Mouse (Mus musculus): Measurements from ENCODE around the gene Slc30a1. TPM values are rescaled to one million over a fixed set of nuclear protein-coding genes. Genes with fewer than 3 reads are reported as not detected.

Slc30a1 gene
- polyA plus RNA-seq (2015; fragmentation: Nextera tagmentation; extraction: Ambion mirVana) = 1.7 and 2.0 TPM in 2 replicates

- ATAC-seq (ENCODE audit: insufficient number of reproducible peaks, insufficient read depth, low FRiP score, low TSS enrichment, low read depth) = peak; percentile 96
- peak within 1 kb of the TSS; percentile 89 for H3K9ac ChIP-seq
- peak within 1 kb of the TSS; percentile 96 for H3K4me3 ChIP-seq
- peaks cover 42% of the 10 kb centered on the region for H3K4me1 ChIP-seq
- WGBS = under 1% methylated on average over 104 of the region's 104 CpGs
- H3K27me3 ChIP-seq = 0 out of 2 replicates have a peak, but pooled peaks cover 3% of the 10 kb centered on the region
- no peaks in the 10 kb centered on the region for H3K9me3 ChIP-seq
- H3K36me3 ChIP-seq = peaks cover 22% of the 10 kb centered on the region
- H3K27ac ChIP-seq = peak within 1 kb of the TSS; percentile 89
- peak within 1 kb of the TSS; percentile 94 for H3K4me2 ChIP-seq
Measured at GRCm38 (mm10) chr1:191906571-191907430, at the start of gene Slc30a1. Gene Slc30a1 (plus strand): TSS chr1:191906767.

DNA sequence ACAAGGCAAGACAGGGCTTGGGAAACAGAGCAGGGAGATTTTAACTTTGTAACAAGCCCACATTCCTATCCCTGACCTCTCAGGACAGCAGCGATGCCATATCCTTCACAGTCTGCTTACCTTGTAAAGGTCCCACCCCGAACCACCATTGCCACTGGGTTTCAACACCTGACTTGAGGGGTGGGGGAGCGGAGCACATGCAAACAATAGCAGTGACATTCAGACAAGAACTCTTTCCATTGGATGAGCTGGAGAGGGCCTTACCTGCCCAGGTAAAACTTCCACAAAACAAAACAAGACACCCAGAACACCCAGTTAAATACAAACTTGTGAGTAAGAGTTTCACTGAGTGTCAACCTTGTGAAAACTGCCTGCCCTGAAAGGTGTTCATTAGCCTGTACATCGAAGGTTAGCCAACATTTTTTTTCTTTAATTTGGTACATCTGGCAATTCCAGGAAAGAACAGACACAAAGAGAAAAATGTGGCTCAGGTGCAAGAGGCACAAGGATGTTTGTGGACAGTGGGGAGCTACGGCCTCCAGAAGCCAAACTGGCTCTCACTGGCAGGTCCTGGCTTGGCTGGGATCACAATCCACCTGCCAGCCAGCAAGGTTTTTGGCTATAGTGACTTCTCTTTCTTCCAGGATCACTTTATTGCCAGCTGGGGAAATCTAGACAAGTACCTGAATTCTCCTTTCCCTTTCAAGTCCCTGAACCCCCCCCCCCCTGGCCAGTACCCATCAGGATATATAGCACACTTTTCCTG lies 49.5 kb upstream of the Slc30a1 start:
- Histone ChIP-seq H3K4me2 (no peak overlapping the region), H3K27me3 (no peaks in the 10 kb centered on the region), H3K9me3 (no peaks in the 10 kb centered on the region), H3K9ac (no peak overlapping the region), H3K27ac (no peak overlapping the region), H3K4me3 (no peak overlapping the region), H3K4me1 (no peaks in the 10 kb centered on the region), H3K36me3 (no peaks in the 10 kb centered on the region)
- 68% methylated on average over 5 of the region's 5 CpGs for WGBS
- ATAC-seq (ENCODE audit: insufficient number of reproducible peaks, insufficient read depth, low FRiP score, low TSS enrichment, low read depth) = no peak

GRCm38 (mm10) chr1:191858136-191858535 lies 48.4 kb upstream of the Slc30a1 start:
- H3K36me3 ChIP-seq = no peaks in the 10 kb centered on the region
- no peak overlapping the region for H3K4me3 ChIP-seq
- no peak for ATAC-seq (ENCODE audit: insufficient number of reproducible peaks, insufficient read depth, low FRiP score, low TSS enrichment, low read depth)
- H3K27me3 ChIP-seq = no peaks in the 10 kb centered on the region
- H3K9me3 ChIP-seq = no peaks in the 10 kb centered on the region
- no peaks in the 10 kb centered on the region for H3K4me1 ChIP-seq
- H3K4me2 ChIP-seq = no peak overlapping the region
- H3K27ac ChIP-seq = no peak overlapping the region
- H3K9ac ChIP-seq = no peak overlapping the region

GRCm38 (mm10) chr1:191859847-191860246 lies 46.7 kb upstream of the Slc30a1 start:
- no peak for ATAC-seq (ENCODE audit: insufficient number of reproducible peaks, insufficient read depth, low FRiP score, low TSS enrichment, low read depth)
- WGBS = 77% methylated on average over 3 of the region's 3 CpGs
- H3K27me3 ChIP-seq = no peaks in the 10 kb centered on the region
- H3K36me3 ChIP-seq = no peaks in the 10 kb centered on the region
- no peaks in the 10 kb centered on the region for H3K9me3 ChIP-seq
- no peak overlapping the region for H3K4me3 ChIP-seq
- H3K27ac ChIP-seq = no peak overlapping the region
- H3K4me1 ChIP-seq = no peaks in the 10 kb centered on the region
- no peak overlapping the region for H3K4me2 ChIP-seq
- no peak overlapping the region for H3K9ac ChIP-seq

GRCm38 (mm10) chr1:191861247-191861646 lies 45.3 kb upstream of the Slc30a1 start:
- H3K9me3 ChIP-seq = no peaks in the 10 kb centered on the region
- no peak overlapping the region for H3K27ac ChIP-seq
- no peak overlapping the region for H3K9ac ChIP-seq
- H3K4me2 ChIP-seq = no peak overlapping the region
- WGBS = 85% methylated on average over 5 of the region's 5 CpGs
- no peaks in the 10 kb centered on the region for H3K36me3 ChIP-seq
- ATAC-seq (ENCODE audit: insufficient number of reproducible peaks, insufficient read depth, low FRiP score, low TSS enrichment, low read depth) = no peak
- H3K4me1 ChIP-seq = no peaks in the 10 kb centered on the region
- H3K27me3 ChIP-seq = no peaks in the 10 kb centered on the region
- no peak overlapping the region for H3K4me3 ChIP-seq

DNA sequence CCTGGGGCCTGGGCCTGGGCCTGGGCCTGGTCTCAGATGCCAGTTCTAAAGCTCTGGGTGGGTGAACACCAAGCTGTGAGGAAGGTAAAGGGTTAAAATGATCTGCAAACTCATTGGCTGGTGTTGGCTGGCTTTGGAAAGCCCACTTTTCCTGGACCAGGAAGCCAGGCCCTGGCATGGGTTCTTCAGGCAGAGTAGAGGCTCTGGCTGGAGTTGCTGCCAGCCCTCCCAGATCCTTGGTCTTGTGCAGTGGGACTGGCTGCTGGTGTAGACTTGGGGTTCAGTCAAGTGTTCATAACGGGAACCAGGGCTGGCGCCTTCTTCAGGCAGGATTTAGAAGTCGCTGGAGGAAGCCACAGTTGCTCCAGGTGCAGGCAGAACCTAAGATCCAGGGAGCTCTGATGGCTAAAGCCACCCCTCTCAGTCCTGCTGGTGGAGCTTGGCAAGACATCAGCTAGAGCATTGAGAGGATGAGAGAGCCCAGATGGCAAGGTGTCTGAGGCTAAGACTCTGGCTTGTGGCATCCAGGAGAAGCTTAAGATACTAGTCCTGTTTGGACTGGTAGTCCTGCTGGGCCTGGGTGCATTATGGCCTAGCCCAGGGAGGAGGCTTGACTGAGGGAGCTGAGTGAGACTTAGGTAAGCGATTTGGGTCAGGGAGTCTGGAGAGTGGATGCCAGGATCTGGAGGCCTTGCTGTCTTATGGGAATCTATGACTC lies 42.6 kb upstream of the Slc30a1 start:
- 76% methylated on average over 4 of the region's 4 CpGs for WGBS
- Histone ChIP-seq H3K4me1 (no peaks in the 10 kb centered on the region), H3K4me3 (no peak overlapping the region), H3K4me2 (no peak overlapping the region), H3K36me3 (no peaks in the 10 kb centered on the region), H3K9me3 (no peaks in the 10 kb centered on the region), H3K27me3 (no peaks in the 10 kb centered on the region), H3K27ac (no peak overlapping the region), H3K9ac (no peak overlapping the region)
- ATAC-seq (ENCODE audit: insufficient number of reproducible peaks, insufficient read depth, low FRiP score, low TSS enrichment, low read depth) = no peak

GRCm38 (mm10) chr1:191864551-191865027 lies 42.0 kb upstream of the Slc30a1 start:
- no peak for ATAC-seq (ENCODE audit: insufficient number of reproducible peaks, insufficient read depth, low FRiP score, low TSS enrichment, low read depth)
- no peak overlapping the region for H3K4me2 ChIP-seq
- H3K9ac ChIP-seq = no peak overlapping the region
- no peaks in the 10 kb centered on the region for H3K9me3 ChIP-seq
- H3K4me1 ChIP-seq = no peaks in the 10 kb centered on the region
- H3K27ac ChIP-seq = no peak overlapping the region
- H3K4me3 ChIP-seq = no peak overlapping the region
- no peaks in the 10 kb centered on the region for H3K27me3 ChIP-seq
- 85% methylated on average over 8 of the region's 8 CpGs for WGBS
- H3K36me3 ChIP-seq = no peaks in the 10 kb centered on the region

GRCm38 (mm10) chr1:191872076-191872710 lies 34.4 kb upstream of the Slc30a1 start:
- WGBS = 88% methylated on average over 6 of the region's 6 CpGs
- Histone ChIP-seq H3K36me3 (no peaks in the 10 kb centered on the region), H3K27me3 (no peaks in the 10 kb centered on the region), H3K4me1 (no peaks in the 10 kb centered on the region), H3K27ac (no peak overlapping the region), H3K9me3 (no peaks in the 10 kb centered on the region), H3K9ac (no peak overlapping the region), H3K4me3 (no peak overlapping the region), H3K4me2 (no peak overlapping the region)
- ATAC-seq (ENCODE audit: insufficient number of reproducible peaks, insufficient read depth, low FRiP score, low TSS enrichment, low read depth) = no peak

DNA sequence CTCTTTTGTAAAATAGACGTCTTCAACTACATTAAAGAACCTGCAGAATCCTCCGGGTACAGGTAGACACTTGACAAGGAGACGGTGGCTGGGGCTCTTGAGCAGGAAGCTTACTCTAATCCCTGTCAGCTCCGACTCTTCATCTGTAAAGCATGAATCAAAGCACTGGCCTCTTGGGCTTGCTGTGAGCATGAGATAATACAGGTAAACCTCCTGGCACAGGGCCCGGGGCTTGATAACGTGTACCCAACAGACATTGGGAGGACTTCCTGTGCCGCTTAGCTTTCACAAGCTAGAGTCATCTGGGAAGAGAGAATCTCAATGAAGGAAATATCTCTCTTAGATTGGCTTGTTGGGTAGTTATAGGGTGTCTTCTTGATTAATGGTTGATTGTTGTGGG lies 31.6 kb upstream of the Slc30a1 start:
- WGBS = 87% methylated on average over 7 of the region's 7 CpGs
- H3K9me3 ChIP-seq = no peaks in the 10 kb centered on the region
- no peaks in the 10 kb centered on the region for H3K36me3 ChIP-seq
- H3K4me1 ChIP-seq = peaks cover 20% of the 10 kb centered on the region
- no peak overlapping the region for H3K4me3 ChIP-seq
- H3K9ac ChIP-seq = no peak overlapping the region
- no peaks in the 10 kb centered on the region for H3K27me3 ChIP-seq
- H3K27ac ChIP-seq = no peak overlapping the region
- H3K4me2 ChIP-seq = no peak overlapping the region
- no peak for ATAC-seq (ENCODE audit: insufficient number of reproducible peaks, insufficient read depth, low FRiP score, low TSS enrichment, low read depth)

DNA sequence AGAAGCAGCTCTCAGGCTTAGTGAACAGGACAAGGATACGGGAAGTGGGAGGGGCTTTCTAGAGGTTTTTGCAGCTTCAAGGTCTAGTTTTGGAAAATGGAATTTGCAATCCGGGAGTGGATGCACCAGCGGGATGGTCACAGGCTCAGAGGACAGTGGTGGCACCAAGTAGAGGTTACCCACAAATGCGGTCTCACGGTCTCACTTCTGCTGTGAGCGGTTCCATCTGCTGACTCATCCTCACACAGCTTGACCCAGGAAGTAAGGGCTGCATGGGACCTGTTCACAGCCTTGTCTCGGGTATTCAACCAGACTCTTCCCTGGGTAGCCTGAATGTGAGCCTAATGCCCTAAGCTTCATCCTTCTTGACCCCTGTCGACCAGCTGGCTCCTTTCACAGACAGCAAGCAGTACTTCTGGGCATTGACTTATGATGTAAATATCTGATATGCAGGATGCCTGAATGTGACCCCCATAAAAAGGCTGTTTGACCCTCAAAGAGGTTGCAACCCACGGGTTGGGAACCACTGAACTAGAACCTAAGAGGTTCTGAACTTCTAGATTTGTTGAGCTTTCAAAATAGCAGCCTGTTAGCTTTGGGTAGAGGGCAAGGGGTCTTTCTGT lies 30.8 kb upstream of the Slc30a1 start:
- Histone ChIP-seq H3K9me3 (no peaks in the 10 kb centered on the region), H3K4me3 (no peak overlapping the region), H3K4me1 (peaks cover 20% of the 10 kb centered on the region), H3K4me2 (no peak overlapping the region), H3K36me3 (no peaks in the 10 kb centered on the region), H3K27me3 (no peaks in the 10 kb centered on the region), H3K27ac (no peak overlapping the region), H3K9ac (no peak overlapping the region)
- 79% methylated on average over 9 of the region's 9 CpGs for WGBS
- no peak for ATAC-seq (ENCODE audit: insufficient number of reproducible peaks, insufficient read depth, low FRiP score, low TSS enrichment, low read depth)

GRCm38 (mm10) chr1:191877681-191878080 lies 28.9 kb upstream of the Slc30a1 start:
- H3K9ac ChIP-seq = no peak overlapping the region
- no peak overlapping the region for H3K4me2 ChIP-seq
- H3K36me3 ChIP-seq = no peaks in the 10 kb centered on the region
- H3K4me1 ChIP-seq = peaks cover 31% of the 10 kb centered on the region
- H3K4me3 ChIP-seq = no peak overlapping the region
- 53% methylated on average over 10 of the region's 10 CpGs for WGBS
- H3K9me3 ChIP-seq = no peaks in the 10 kb centered on the region
- ATAC-seq (ENCODE audit: insufficient number of reproducible peaks, insufficient read depth, low FRiP score, low TSS enrichment, low read depth) = no peak
- no peak overlapping the region for H3K27ac ChIP-seq
- no peaks in the 10 kb centered on the region for H3K27me3 ChIP-seq

All from embryonic facial prominence, embryonic 13.5 days (tissue).